Mouse (Mus musculus): ENCODE measurements around the gene Slc17a9.

Slc17a9 gene

GRCm38 (mm10) chr2:180724585-180725413 lies at the start of gene Slc17a9:
Gene Slc17a9, plus strand, starts transcription at chr2:180725263.
- peak; percentile 85 for DNase-seq (ENCODE audit: low read depth, low spot score)

GRCm38 (mm10) chr2:180676706-180677105 lies 48.4 kb upstream of the Slc17a9 start:
- no peak for DNase-seq (ENCODE audit: low read depth, low spot score)

GRCm38 (mm10) chr2:180678609-180679140 lies 46.4 kb upstream of the Slc17a9 start:
- DNase-seq (ENCODE audit: low read depth, low spot score): peak; percentile 95

- peak; percentile 41 for DNase-seq (ENCODE audit: low read depth, low spot score)
Measured at GRCm38 (mm10) chr2:180681225-180681624, 43.8 kb upstream of the Slc17a9 start.

- DNase-seq (ENCODE audit: low read depth, low spot score): no peak
Measured at GRCm38 (mm10) chr2:180683524-180683923, 41.5 kb upstream of the Slc17a9 start.

- DNase-seq (ENCODE audit: low read depth, low spot score): no peak
Measured at GRCm38 (mm10) chr2:180684031-180684430, 41.0 kb upstream of the Slc17a9 start.

GRCm38 (mm10) chr2:180689841-180690240 lies 35.2 kb upstream of the Slc17a9 start:
- DNase-seq (ENCODE audit: low read depth, low spot score): no peak

GRCm38 (mm10) chr2:180692630-180693029 lies 32.4 kb upstream of the Slc17a9 start:
- peak; percentile 66 for DNase-seq (ENCODE audit: low read depth, low spot score)

GRCm38 (mm10) chr2:180695176-180695575 lies 29.9 kb upstream of the Slc17a9 start:
- DNase-seq (ENCODE audit: low read depth, low spot score): no peak

- DNase-seq (ENCODE audit: low read depth, low spot score): no peak
Measured at GRCm38 (mm10) chr2:180700457-180700856, 24.6 kb upstream of the Slc17a9 start.

- DNase-seq (ENCODE audit: low read depth, low spot score): peak; percentile 51
Measured at GRCm38 (mm10) chr2:180701053-180701766, 23.9 kb upstream of the Slc17a9 start.

- DNase-seq (ENCODE audit: low read depth, low spot score): peak; percentile 85
Measured at GRCm38 (mm10) chr2:180701767-180702621, 23.1 kb upstream of the Slc17a9 start.

- DNase-seq (ENCODE audit: low read depth, low spot score): peak; percentile 52
Measured at GRCm38 (mm10) chr2:180702701-180703149, 22.3 kb upstream of the Slc17a9 start.

GRCm38 (mm10) chr2:180703175-180703574 lies 21.9 kb upstream of the Slc17a9 start:
- DNase-seq (ENCODE audit: low read depth, low spot score): no peak

- no peak for DNase-seq (ENCODE audit: low read depth, low spot score)
Measured at GRCm38 (mm10) chr2:180703645-180704359, 21.3 kb upstream of the Slc17a9 start.

GRCm38 (mm10) chr2:180704591-180704990 lies 20.5 kb upstream of the Slc17a9 start:
- DNase-seq (ENCODE audit: low read depth, low spot score): peak; percentile 36

GRCm38 (mm10) chr2:180705066-180705465 lies 20.0 kb upstream of the Slc17a9 start:
- DNase-seq (ENCODE audit: low read depth, low spot score): no peak

- DNase-seq (ENCODE audit: low read depth, low spot score): peak; percentile 87
Measured at GRCm38 (mm10) chr2:180705975-180706374, 19.1 kb upstream of the Slc17a9 start.

- DNase-seq (ENCODE audit: low read depth, low spot score): peak; percentile 99
Measured at GRCm38 (mm10) chr2:180709023-180709922, 15.8 kb upstream of the Slc17a9 start.

- DNase-seq (ENCODE audit: low read depth, low spot score): peak; percentile 98
Measured at GRCm38 (mm10) chr2:180709923-180710272, 15.2 kb upstream of the Slc17a9 start, which contains the start of the genes Dido1 and Gid8. Gene Dido1, minus strand, starts transcription at chr2:180709999. Gene Gid8, plus strand, starts transcription at chr2:180710117.
